Mouse (Mus musculus) fibroblast of lung, adult 2 months (primary cell): Measurements from ENCODE around the gene Ccdc106.

Experiments used
- DNase-seq: peaks from one replicate; pipeline ENCODE4 v3.0.0-alpha.2; 2011; ENCODE audit warnings: low read depth

Ccdc106 gene

DNA sequence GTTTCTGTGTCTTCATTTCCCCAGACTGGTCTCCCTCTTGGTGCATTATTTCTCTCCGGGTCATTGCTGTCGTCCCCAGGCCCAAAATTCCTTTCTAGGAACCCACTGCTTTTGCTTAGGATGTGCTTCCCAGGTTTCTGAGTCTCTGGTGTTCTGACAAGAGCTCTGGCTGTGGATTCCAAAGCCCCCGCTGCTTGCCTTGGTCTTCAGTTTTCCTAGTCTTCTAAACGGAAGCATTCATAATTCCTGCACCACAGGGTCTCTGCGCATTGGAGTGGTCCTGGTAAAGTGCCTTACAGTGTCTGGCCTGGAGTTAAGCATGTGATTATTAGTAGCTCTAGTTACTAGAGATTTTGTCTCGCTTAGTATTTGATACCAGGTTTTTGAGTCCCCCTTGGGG lies 60.5 kb downstream of the Ccdc106 start:
- no peak for DNase-seq

DNA sequence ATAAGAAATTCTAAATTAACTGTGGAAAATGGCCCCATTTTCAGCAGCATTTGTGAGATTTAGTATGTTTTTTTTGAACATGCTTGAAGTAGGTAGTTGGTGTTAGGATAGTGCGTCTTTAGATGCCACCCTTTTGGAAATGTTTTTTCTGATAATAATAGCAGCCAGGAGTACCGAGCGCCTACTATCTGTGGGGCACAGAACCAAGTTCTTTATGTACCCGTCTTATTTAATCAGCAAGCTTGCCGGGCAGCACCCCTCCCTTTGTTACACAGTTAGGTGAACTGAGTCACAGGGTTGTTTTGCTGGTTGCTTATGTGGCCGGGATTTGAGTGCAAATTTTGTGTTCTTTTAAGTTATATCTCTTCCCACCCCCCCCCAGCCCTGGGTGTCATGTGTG lies 60.9 kb downstream of the Ccdc106 start:
- no peak for DNase-seq

DNA sequence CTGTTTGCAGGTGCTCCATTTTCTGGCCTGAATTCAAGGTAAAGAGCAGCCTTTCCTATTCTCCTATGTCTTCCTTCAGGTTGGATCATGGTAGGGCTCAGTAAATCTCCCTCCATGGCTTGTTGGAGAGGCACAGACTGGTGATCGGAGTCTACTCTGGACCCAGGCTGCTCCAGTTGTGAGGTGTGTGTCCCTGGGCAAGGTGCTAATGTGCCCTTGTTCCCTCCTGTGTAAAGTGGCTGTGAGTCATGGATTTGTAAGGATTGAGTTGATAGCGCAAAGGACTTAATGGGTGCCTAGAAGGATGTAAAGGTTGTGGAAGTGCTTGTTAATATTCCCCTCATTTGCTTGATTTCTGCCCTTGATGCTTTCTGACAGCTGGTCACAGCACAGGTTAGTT lies 61.6 kb downstream of the Ccdc106 start:
- no peak for DNase-seq

DNA sequence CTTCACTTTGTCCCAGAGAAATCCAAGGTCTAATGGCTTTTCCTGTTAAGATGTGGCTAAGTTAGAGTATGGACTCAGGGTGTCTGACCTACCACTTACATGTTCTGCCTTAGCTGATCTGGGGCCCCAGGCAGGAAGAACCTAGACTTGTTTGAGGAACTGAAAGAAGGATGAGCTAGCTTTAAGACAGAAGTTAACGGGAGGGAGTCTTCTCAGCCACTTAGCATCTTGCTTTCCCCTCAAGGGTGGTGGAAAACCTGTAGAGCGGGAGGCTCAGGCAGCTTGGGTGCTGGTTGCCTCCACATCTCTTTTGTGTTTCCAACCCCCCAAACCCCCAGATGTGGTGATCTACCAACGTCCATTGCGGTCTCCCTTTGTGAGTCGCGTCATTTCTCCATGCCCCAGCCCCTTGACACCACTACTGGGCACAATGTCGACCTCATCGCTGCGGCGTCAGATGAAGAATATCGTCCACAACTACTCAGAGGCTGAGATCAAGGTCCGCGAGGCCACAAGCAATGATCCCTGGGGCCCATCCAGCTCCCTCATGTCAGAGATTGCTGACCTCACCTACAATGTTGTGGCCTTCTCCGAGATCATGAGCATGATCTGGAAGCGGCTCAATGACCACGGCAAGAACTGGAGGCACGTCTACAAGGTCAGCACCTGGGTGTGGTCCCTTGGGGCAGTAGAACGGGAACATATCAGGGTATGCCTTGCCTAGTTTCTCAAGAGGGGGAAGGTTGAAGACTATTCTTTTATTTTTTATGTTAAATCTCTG lies 63.2 kb downstream of the Ccdc106 start:
- DNase-seq = no peak

DNA sequence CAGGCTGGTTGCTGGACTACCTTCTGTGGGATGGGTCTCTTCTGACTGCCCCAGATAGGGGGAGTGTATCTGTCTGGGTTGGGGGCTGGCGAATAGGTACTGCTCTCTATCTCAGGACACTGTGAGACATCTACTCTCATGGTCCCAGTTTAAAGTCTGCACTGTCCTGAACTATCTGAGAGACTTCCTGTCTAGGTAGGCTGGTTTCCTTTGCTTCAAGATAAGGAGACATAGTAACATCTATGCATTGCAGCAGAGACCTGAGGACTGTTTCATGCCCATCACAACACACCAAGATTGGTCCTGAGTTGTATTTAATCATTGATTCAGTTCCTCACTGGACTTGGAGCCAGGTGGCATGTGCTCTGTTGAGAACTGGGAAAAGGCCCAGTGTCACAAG lies 65.2 kb downstream of the Ccdc106 start:
- no peak for DNase-seq

DNA sequence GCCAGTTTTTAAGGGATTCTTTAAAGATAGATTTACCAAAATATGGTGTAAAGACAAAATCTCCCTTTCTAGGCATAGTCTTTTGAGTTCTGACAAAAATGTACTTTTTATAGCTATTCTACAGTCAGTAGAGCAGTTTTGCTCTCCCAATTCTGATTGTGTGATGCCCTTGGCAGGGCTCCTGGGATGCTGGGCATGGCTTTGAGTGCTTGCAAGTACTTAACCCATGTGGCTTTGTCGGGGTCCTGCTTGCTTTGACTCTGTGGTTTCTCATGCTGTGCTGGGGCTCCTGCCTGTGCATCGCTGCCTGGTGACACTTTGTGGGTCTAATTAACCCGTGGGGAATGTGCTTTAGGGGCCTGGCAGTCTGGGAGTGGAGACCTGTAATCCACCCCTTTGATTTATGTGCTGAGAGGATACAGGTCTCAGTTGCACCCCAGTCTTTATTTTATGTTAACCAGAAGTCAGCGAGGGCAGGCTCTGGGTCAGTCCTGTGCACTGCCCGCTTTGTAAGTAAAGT lies 66.6 kb downstream of the Ccdc106 start:
- DNase-seq = no peak

DNA sequence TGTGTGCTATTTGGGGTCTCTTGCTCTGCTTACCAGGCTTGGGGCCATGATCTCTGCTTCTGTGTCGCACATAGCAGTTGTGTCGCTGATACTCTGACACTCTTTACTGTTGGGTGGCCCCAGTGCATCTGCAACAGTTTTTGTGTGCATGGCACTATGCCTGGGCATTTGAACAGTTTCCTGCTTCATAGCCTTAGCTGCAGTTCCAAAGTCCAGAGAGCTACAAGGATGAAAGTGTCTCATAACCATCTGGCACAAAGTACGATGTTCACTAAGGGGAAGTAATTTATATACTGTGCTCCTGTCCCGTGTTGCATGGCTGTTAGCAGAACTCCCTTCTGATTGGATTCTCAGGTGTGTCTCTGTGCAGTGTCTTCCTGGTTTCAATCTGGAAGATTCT lies 67.5 kb downstream of the Ccdc106 start:
- no peak for DNase-seq

DNA sequence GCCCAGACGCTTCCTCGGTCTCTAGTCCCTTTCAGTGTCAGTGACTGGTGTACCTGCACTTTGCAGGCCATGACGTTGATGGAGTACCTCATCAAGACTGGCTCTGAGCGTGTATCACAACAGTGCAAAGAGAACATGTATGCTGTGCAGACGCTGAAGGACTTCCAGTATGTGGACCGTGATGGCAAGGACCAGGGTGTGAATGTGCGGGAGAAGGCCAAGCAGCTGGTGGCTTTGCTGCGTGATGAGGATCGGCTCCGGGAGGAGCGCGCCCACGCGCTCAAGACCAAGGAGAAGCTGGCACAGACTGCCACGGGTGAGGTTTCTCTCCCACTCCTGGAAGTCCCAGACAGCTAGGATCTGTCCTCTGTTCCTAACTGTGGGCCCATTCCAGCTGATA lies 69.5 kb downstream of the Ccdc106 start:
- DNase-seq = no peak

DNA sequence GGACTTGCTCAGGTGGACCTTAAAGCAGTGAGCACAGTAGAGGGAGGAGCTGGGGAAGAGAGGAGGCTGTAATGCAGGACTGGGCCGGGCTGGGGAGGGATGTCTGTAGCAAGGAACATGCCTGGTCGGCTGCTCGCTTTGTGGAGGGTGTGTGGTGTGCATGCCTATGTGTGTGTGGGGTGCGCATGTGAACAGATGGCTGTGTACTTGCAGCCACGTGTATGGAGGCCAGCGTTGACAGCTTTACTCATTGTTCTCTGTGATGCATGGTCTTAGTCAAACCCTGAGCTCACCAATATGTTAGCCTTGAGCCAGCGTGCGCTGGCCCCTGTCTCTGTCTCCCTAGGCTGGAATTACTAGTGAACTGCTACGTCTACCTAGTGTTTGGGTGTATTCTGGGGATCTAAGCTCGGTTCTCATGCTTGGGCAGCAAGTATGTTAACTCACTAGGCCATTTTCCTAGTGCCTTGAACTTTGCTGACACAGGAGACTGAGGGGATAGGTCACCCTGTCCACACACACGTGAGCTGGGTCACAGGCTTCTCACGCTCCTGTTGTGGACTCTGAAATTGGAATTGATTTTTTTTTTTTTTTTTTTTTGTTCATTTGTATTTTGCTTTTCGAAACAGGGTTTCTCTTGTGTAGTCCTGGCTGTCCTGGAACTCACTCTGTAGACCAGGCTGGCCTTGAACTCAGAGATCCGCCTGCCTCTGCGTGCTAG lies 70.8 kb downstream of the Ccdc106 start:
- DNase-seq = no peak

DNA sequence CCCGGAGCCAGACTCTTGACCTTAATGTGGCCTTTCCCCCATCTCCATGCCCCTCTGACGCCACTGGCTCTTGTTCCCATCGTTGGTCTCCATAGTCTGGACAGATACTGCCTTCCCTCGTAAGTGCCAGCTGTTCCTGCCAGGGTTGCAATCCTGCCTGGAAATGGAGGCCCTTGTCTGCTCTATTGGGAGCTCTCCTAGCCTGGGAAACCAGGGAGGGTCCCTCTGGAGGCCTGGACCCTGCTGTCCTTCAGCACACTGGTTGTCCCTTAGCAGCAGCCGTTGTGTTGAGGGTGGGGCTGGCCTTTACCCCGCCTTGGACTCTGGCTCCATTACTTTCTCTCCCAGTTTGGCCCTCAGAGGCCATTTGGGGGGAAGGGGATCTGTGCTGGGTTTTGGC lies 72.0 kb downstream of the Ccdc106 start:
- DNase-seq = no peak

DNA sequence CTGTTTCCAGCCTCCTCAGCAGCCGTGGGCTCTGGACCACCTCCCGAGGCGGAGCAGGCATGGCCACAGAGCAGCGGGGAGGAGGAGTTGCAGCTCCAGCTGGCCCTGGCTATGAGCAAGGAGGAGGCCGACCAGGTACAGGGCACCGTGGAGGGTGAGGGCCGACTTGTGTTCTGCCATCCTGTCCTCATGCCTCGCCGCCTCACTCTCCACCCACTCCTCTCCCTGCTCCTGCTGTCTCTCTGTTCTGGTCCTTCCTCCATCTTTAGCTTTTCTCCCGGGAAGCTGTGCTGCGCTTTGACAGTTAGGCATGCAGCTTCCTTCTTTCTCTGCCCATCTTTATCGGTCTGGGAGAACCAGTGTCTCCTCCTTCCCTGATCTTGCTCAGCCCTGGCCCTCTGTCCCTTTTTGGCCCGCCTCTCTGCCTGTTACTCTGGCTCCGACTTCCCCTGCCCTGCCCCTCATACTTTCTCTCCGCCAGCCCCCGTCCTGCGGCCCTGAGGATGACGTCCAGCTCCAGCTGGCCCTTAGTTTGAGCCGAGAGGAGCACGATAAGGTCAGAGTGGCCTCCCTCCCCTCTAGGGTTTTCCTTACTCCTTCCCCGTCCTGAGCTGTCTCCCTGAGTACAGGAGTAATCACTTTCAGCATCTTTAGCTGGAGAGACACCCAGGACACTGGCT lies 72.6 kb downstream of the Ccdc106 start:
- no peak for DNase-seq

DNA sequence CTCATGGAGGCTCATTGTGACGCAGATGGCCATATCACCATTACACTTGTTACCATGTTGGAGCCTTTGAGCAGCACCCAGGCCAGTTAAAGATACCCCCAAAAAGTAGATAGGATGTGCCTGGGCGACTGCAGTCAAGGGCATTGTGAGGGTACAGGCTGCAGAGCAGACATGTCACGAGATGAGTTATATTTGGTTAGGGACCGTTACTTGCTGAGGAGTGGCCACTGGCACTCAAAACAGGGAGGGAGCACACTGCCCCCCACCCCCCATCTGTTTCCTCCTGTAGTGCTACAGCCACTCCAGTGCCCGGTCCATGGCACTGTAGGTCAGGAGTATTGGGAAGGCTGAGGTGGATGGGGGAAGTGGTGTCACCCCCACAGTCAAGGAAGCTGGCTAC lies 78.4 kb downstream of the Ccdc106 start:
- no peak for DNase-seq

DNA sequence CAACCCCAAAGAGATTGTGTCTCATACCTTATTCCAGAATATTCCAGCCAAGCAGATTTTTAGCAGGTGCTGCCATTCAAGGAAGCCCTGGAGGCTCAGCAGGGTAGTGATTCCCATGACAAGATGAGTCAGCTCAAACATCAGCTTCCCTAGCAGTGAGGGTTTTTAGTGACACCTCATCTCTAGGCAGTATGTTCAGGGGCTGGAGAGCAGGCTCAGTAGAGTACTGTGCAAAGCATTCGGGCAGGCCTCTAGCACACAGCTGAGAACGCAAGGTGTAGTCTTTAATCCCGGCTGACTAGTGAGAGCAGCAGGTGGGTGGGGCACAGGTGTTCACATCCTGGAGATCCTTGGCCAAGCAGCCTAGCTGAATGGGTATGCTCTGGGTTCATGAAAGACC lies 79.4 kb downstream of the Ccdc106 start:
- no peak for DNase-seq

DNA sequence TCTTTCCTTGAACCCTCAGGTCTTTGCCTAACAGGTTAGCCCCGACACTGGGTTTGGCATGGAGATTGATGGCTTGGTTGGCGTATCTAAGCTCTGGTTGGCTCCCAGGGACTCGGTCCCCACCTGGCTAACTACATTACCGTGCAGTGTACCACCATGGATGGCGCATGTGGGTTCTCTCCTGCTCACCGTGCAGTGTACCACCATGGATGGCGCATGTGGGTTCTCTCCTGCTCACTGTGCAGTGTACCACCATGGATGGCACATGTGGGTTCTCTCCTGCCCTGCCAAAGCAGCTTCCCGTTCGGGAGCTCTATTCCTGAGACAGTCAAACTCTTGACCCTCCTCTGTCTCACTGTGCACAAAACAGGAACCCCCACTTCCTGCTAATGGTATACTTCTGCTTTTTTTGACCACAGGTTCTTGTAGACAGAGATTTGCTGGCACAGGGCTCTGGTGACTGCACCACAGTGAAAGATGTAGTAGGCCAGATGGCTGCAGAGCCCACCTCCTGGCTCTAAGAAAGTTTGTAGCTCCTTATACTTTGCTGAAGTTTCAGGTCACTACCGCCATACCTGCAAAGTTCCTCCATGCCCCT lies 80.8 kb downstream of the Ccdc106 start:
- no peak for DNase-seq

DNA sequence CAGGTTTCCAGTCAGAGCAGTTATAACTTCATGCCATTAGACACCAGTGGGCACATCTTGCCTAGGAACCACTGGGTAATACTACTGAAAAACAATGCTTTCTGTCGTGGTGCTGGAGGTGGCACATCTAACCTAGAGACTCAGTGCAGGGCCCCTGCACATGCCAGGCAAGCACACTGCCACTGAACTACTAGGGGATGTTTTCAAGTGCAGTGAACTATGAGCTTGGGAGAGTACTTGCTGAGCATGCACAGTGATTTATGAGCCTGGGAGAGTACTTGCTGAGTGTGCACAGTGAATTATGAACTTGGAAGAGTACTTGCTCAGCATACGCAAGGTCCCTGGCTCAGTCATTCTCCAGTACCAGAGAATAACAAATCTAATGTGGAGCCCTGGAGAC lies 82.2 kb downstream of the Ccdc106 start:
- no peak for DNase-seq

DNA sequence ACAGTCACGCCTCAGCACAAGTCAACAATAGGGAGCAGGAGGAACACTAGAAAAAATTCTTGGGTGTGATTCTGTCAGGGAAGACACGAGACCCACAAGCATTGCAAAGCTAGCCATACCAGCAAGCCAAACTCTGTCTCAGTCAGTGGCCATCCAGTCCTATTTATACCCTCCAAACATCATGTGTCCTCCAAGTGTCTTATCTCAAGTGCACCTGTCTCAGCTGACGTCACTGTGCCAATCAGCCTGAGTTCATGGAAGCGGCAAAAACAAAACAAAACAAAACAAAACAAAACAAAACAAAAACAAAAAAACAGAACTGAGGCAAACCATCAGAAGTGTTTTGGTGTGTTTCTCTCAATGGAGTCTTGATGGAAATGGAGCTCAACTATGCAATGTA lies 87.9 kb downstream of the Ccdc106 start:
- DNase-seq = no peak

DNA sequence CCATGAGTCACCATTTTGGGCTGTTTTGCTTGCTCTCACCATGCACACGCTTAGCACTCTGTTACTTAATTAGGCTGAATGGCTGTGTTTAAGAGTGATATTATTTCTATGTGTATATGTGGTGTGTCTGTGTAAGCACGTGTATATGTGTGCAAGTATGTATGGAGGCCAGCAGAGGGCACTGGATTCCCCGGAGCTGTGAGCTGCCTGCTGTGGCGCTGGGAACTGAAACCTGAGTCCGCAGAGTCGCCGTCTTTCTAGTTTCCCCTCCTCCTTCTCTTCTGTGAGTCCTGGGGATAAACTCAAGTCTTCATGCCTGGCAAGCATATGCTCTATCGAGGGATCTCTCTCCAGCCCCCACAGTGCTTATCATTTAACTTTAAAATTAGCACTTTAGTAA lies 88.9 kb downstream of the Ccdc106 start:
- DNase-seq = no peak
